Mouse (Mus musculus) ES-Bruce4 (cell line): Measurements from ENCODE around the gene Lhb.

Experiments
- CTCF ChIP-seq: IDR thresholded peaks from one replicate; pipeline ENCODE4 v1.8.1; 2011; ENCODE audit warnings: low read depth, low read length
- EP300 ChIP-seq: IDR thresholded peaks from 2 replicates; pipeline ENCODE4 v1.6.1; 2011; ENCODE audit warnings: low read depth, low read length; ENCODE audit not compliant: insufficient read depth
- POLR2A ChIP-seq: IDR thresholded peaks from one replicate; pipeline ENCODE4 v1.8.1; 2011; ENCODE audit warnings: low read length; ENCODE audit not compliant: insufficient read depth

DNA sequence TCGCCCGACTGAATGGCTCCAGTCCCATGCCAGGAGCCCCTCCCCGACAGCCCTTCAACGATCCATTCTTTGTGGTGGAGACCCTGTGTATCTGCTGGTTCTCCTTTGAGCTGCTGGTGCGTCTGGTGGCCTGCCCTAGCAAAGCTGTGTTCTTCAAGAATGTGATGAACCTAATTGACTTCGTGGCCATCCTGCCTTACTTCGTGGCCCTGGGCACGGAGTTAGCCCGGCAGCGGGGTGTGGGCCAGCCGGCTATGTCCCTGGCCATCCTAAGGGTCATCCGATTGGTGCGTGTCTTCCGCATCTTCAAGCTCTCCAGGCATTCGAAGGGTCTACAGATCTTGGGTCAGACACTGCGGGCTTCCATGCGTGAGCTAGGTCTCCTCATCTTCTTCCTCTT is 11.7 kb upstream of the Lhb start:
- TF ChIP-seq CTCF (no peak), POLR2A (no peak), EP300 (no peak)
